Mouse (Mus musculus): ENCODE data around the gene Schip1. TPM values are rescaled to one million over a fixed set of nuclear protein-coding genes. Genes with fewer than 3 reads are reported as not detected.
A peak's percentile ranks its signal among the peaks of the same experiment; 100 is the strongest.

Schip1 gene
- polyA plus RNA-seq, 2 experiments, result 12.1 to 18.9 TPM

DNA sequence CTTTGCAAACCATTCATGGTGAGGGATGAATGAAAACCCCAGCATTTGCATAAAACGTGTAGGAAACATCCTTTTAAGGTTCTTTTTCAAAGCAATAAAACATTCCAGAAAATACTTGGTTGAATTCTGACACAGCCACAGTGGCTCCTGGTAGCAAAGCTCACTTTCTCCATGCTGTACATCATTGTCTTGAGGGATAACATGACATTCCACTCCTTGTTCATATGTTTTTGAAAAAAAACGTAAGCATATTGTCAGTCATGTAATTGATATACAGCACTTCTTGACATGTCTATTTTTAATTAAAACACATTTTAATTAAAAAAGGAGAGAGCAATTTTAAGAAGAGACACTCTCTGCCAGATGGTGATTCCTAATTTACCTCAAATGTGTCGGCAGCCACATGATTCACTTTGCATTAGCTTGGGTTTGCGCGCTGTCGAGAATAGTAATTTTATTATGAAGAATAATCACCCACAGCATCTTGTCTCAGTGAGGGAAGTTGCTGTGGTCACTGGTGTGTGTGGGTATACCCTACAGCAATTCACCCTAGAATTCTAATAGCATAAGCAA, 61.8 kb downstream of the Schip1 start:
- no peak overlapping the region for H3K27ac ChIP-seq (replicated peaks; ENCODE audit: low read depth, low read length)
- H3K9me3 ChIP-seq (ENCODE audit: control insufficient read depth, low read length), result no peaks in the 10 kb centered on the region
- no peak overlapping the region for H3K4me2 ChIP-seq (replicated peaks; ENCODE audit: low read depth, low read length, severe bottlenecking)
- TF ChIP-seq POLR2A (IDR thresholded peaks at IDR 0.05; ENCODE audit: borderline replicate concordance, extremely low read depth, insufficient read depth, insufficient read length), result no peak
- no peaks in the 10 kb centered on the region for H3K4me1 ChIP-seq (ENCODE audit: control insufficient read depth, insufficient read depth, low read length)
- H3K4me3 ChIP-seq (replicated peaks; ENCODE audit: low read length), result no peak overlapping the region
- H3K27me3 ChIP-seq (ENCODE audit: control insufficient read depth, insufficient read depth, low read length), result no peaks in the 10 kb centered on the region
- no peak for ATAC-seq (ENCODE audit: low FRiP score, low read depth)
- no peak overlapping the region for H3K9ac ChIP-seq (ENCODE audit: low read depth, low read length, severe bottlenecking)
- no peaks in the 10 kb centered on the region for H3K36me3 ChIP-seq (ENCODE audit: control insufficient read depth, insufficient read depth, low read length)
- no peak for DNase-seq (ENCODE audit: low spot score)
- WGBS, result 64% methylated on average over 6 of the region's 6 CpGs

DNA sequence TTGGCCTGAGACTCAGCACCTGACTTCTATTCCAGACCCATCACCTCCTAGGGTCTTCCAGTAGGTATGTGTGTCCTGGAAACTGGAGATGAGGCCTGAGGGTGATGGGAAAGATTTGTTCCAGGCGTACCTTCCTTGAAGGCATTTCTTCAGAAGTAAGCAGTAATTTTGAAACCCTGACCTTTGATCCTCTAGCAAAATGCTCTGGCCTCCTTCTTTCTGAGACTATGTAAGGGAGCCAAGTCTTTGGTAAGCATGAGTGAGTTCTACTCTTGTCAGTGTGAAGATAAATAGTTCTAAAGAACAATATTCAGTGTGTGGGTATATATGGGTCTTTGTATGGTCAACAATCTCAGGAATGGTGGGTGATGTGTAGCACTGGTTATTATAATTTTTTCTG, 65.8 kb downstream of the Schip1 start:
- ATAC-seq (ENCODE audit: low FRiP score, low read depth) (no peak), DNase-seq (ENCODE audit: low spot score) (no peak)
- Histone ChIP-seq H3K27me3 (ENCODE audit: control insufficient read depth, insufficient read depth, low read length) (no peaks in the 10 kb centered on the region), H3K9ac (ENCODE audit: low read depth, low read length, severe bottlenecking) (no peak overlapping the region), H3K4me3 (replicated peaks; ENCODE audit: low read length) (no peak overlapping the region), H3K27ac (replicated peaks; ENCODE audit: low read depth, low read length) (no peak overlapping the region), H3K36me3 (ENCODE audit: control insufficient read depth, insufficient read depth, low read length) (no peaks in the 10 kb centered on the region), H3K9me3 (ENCODE audit: control insufficient read depth, low read length) (no peaks in the 10 kb centered on the region), H3K4me1 (ENCODE audit: control insufficient read depth, insufficient read depth, low read length) (no peaks in the 10 kb centered on the region), H3K4me2 (replicated peaks; ENCODE audit: low read depth, low read length, severe bottlenecking) (no peak overlapping the region)
- 81% methylated on average over 1 of the region's 1 CpGs for WGBS
- no peak for TF ChIP-seq POLR2A (IDR thresholded peaks at IDR 0.05; ENCODE audit: borderline replicate concordance, extremely low read depth, insufficient read depth, insufficient read length)

- WGBS, result 52% methylated on average over 5 of the region's 5 CpGs
These were observed 74.4 kb downstream of the Schip1 start for GRCm38 (mm10) chr3:68138833-68139627.

DNA sequence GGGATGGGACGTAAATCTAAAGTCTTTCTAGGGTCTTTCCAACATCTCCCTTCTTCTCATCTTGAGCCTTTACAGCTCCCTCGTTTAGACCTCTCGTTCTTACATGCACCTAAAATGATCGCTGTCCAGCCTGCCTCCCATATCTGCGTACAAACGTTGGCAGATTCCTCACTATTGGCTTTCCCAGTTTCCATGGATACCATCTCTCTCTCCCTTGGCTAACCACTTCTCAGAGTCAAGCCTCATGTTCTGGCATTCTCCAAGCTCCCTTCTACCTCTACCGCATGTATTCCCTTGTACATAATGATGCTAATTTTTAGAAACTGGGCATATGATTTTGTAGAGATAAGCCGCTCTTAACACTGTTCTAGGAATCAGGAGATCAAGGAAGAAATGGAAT, 86.1 kb downstream of the Schip1 start:
- no peak for ATAC-seq (ENCODE audit: low FRiP score, low read depth)
- H3K4me2 ChIP-seq (replicated peaks; ENCODE audit: low read depth, low read length, severe bottlenecking), result no peak overlapping the region
- no peaks in the 10 kb centered on the region for H3K9me3 ChIP-seq (ENCODE audit: control insufficient read depth, low read length)
- 84% methylated on average over 8 of the region's 8 CpGs for WGBS
- no peak overlapping the region for H3K9ac ChIP-seq (ENCODE audit: low read depth, low read length, severe bottlenecking)
- no peak overlapping the region for H3K4me3 ChIP-seq (replicated peaks; ENCODE audit: low read length)
- DNase-seq (ENCODE audit: low spot score), result no peak
- peaks cover 14% of the 10 kb centered on the region for H3K27me3 ChIP-seq (ENCODE audit: control insufficient read depth, insufficient read depth, low read length)
- no peaks in the 10 kb centered on the region for H3K4me1 ChIP-seq (ENCODE audit: control insufficient read depth, insufficient read depth, low read length)
- no peaks in the 10 kb centered on the region for H3K36me3 ChIP-seq (ENCODE audit: control insufficient read depth, insufficient read depth, low read length)
- TF ChIP-seq POLR2A (IDR thresholded peaks at IDR 0.05; ENCODE audit: borderline replicate concordance, extremely low read depth, insufficient read depth, insufficient read length), result no peak
- no peak overlapping the region for H3K27ac ChIP-seq (replicated peaks; ENCODE audit: low read depth, low read length)

More at GRCm38 (mm10) chr3:68138833-68139627, 74.4 kb downstream of the Schip1 start:
- Histone ChIP-seq H3K4me3 (replicated peaks; ENCODE audit: low read length) (no peak overlapping the region), H3K9ac (ENCODE audit: low read depth, low read length, severe bottlenecking) (no peak overlapping the region), H3K4me2 (replicated peaks; ENCODE audit: low read depth, low read length, severe bottlenecking) (no peak overlapping the region), H3K9me3 (ENCODE audit: control insufficient read depth, low read length) (no peaks in the 10 kb centered on the region), H3K27ac (replicated peaks; ENCODE audit: low read depth, low read length) (no peak overlapping the region), H3K36me3 (ENCODE audit: control insufficient read depth, insufficient read depth, low read length) (no peaks in the 10 kb centered on the region), H3K27me3 (ENCODE audit: control insufficient read depth, insufficient read depth, low read length) (no peaks in the 10 kb centered on the region), H3K4me1 (ENCODE audit: control insufficient read depth, insufficient read depth, low read length) (no peaks in the 10 kb centered on the region)
- TF ChIP-seq POLR2A (IDR thresholded peaks at IDR 0.05; ENCODE audit: borderline replicate concordance, extremely low read depth, insufficient read depth, insufficient read length), result no peak
- ATAC-seq (ENCODE audit: low FRiP score, low read depth) (no peak), DNase-seq (ENCODE audit: low spot score) (no peak)

- H3K27ac ChIP-seq (replicated peaks; ENCODE audit: low read depth, low read length), result no peak overlapping the region
- H3K9me3 ChIP-seq (ENCODE audit: control insufficient read depth, low read length), result no peaks in the 10 kb centered on the region
- 17% methylated on average over 1 of the region's 1 CpGs for WGBS
- H3K4me1 ChIP-seq (ENCODE audit: control insufficient read depth, insufficient read depth, low read length), result no peaks in the 10 kb centered on the region
- H3K4me3 ChIP-seq (replicated peaks; ENCODE audit: low read length), result no peak overlapping the region
- H3K4me2 ChIP-seq (replicated peaks; ENCODE audit: low read depth, low read length, severe bottlenecking), result no peak overlapping the region
- peaks cover 17% of the 10 kb centered on the region for H3K27me3 ChIP-seq (ENCODE audit: control insufficient read depth, insufficient read depth, low read length)
- ATAC-seq (ENCODE audit: low FRiP score, low read depth), result peak; percentile 47; the same call in 1 of the 2 replicates
- peak; percentile 18 for DNase-seq (ENCODE audit: low spot score)
- TF ChIP-seq POLR2A (IDR thresholded peaks at IDR 0.05; ENCODE audit: borderline replicate concordance, extremely low read depth, insufficient read depth, insufficient read length), result no peak
- no peaks in the 10 kb centered on the region for H3K36me3 ChIP-seq (ENCODE audit: control insufficient read depth, insufficient read depth, low read length)
- no peak overlapping the region for H3K9ac ChIP-seq (ENCODE audit: low read depth, low read length, severe bottlenecking)
These were observed 95.6 kb downstream of the Schip1 start for GRCm38 (mm10) chr3:68160175-68160574.
